Mouse (Mus musculus): Measurements from ENCODE around the gene Stab1. TPM values are rescaled to one million over a fixed set of nuclear protein-coding genes. Genes with fewer than 3 reads are reported as not detected.

The Stab1 gene
- polyA plus RNA-seq, 1 experiment = 90.2 TPM

- DNase-seq (ENCODE audit: low spot score) = no peak
Observed at GRCm38 (mm10) chr14:31194891-31195513, 26.6 kb upstream of the Stab1 start.

GRCm38 (mm10) chr14:31194441-31194840 lies 26.0 kb upstream of the Stab1 start:
- DNase-seq (ENCODE audit: low spot score) = no peak

- no peak for DNase-seq (ENCODE audit: low spot score)
Observed at GRCm38 (mm10) chr14:31193791-31194190, 25.4 kb upstream of the Stab1 start.

GRCm38 (mm10) chr14:31191936-31192335 lies 23.5 kb upstream of the Stab1 start:
- DNase-seq (ENCODE audit: low spot score) = no peak

- DNase-seq (ENCODE audit: low spot score) = no peak
Observed at GRCm38 (mm10) chr14:31189348-31189747, 20.9 kb upstream of the Stab1 start.

GRCm38 (mm10) chr14:31188771-31189181 lies 20.3 kb upstream of the Stab1 start:
- no peak for DNase-seq (ENCODE audit: low spot score)

- no peak for DNase-seq (ENCODE audit: low spot score)
Observed at GRCm38 (mm10) chr14:31186656-31187055, 18.2 kb upstream of the Stab1 start.

- DNase-seq (ENCODE audit: low spot score) = no peak
Observed at GRCm38 (mm10) chr14:31184195-31184594, 15.8 kb upstream of the Stab1 start.

GRCm38 (mm10) chr14:31183541-31183940 lies 15.1 kb upstream of the Stab1 start:
- DNase-seq (ENCODE audit: low spot score) = no peak

- DNase-seq (ENCODE audit: low spot score) = no peak
Observed at GRCm38 (mm10) chr14:31182786-31183290, 14.4 kb upstream of the Stab1 start.

GRCm38 (mm10) chr14:31181512-31181911 lies 13.1 kb upstream of the Stab1 start:
- no peak for DNase-seq (ENCODE audit: low spot score)

- no peak for DNase-seq (ENCODE audit: low spot score)
Observed at GRCm38 (mm10) chr14:31179677-31180365, 11.4 kb upstream of the Stab1 start.

GRCm38 (mm10) chr14:31177715-31178114 lies 9.3 kb upstream of the Stab1 start:
- DNase-seq (ENCODE audit: low spot score) = no peak

GRCm38 (mm10) chr14:31177287-31177686 lies 8.8 kb upstream of the Stab1 start:
- DNase-seq (ENCODE audit: low spot score) = no peak

- no peak for DNase-seq (ENCODE audit: low spot score)
Observed at GRCm38 (mm10) chr14:31173537-31173936, 5.1 kb upstream of the Stab1 start.

GRCm38 (mm10) chr14:31172781-31173455 lies 4.5 kb upstream of the Stab1 start:
- no peak for DNase-seq (ENCODE audit: low spot score)

GRCm38 (mm10) chr14:31171821-31172220 lies 3.4 kb upstream of the Stab1 start:
- no peak for DNase-seq (ENCODE audit: low spot score)

- DNase-seq (ENCODE audit: low spot score) = no peak
Observed at GRCm38 (mm10) chr14:31171386-31171785, 2.9 kb upstream of the Stab1 start.

GRCm38 (mm10) chr14:31170963-31171362 lies 2.5 kb upstream of the Stab1 start:
- DNase-seq (ENCODE audit: low spot score) = no peak

GRCm38 (mm10) chr14:31169508-31169907 lies 1.1 kb upstream of the Stab1 start:
- DNase-seq (ENCODE audit: low spot score) = no peak

GRCm38 (mm10) chr14:31166827-31167226 lies 1.6 kb downstream of the Stab1 start:
- no peak for DNase-seq (ENCODE audit: low spot score)

GRCm38 (mm10) chr14:31165991-31166630 lies 2.3 kb downstream of the Stab1 start:
- no peak for DNase-seq (ENCODE audit: low spot score)
